Mouse (Mus musculus): ENCODE data around the gene Pop5. TPM values are rescaled to one million over a fixed set of nuclear protein-coding genes. Genes with fewer than 3 reads are reported as not detected.

Pop5 gene
- polyA plus RNA-seq, 1 experiment from 2014 or later, result 104 TPM

DNA sequence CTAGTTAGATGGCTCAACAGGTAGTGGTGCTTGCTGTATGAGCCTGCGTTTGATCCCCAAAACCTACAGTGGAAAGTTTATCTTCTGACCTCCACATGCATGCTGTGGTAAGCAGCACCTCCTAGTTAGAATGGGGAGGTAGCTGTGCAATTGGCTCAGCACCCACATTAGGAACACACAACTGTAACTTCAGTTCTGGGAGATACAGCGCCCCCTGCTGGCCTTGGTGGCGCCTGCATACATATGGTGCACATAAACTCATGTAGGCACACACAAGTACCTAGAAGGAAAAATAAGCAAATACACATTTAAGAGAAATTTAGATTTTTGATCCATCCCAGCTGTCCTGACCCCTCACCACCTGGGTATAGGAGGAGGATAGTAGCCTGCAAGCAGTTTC is 13.2 kb upstream of the Pop5 start:
- Histone ChIP-seq H3K9me3 (0 out of 2 replicates have a peak, but pooled peaks cover 5% of the 10 kb centered on the region), H3K27ac (no peak overlapping the region), H3K36me3 (no peaks in the 10 kb centered on the region), H3K4me1 (replicated peaks) (peaks cover 25% of the 10 kb centered on the region), H3K27me3 (ENCODE audit: insufficient read depth, poor library complexity, severe bottlenecking) (peaks cover 20% of the 10 kb centered on the region; the same call in 1 of the 2 replicates), H3K4me3 (no peak overlapping the region)
- no peak for DNase-seq (ENCODE audit: low spot score)
- WGBS, result 70% methylated on average over 3 of the region's 3 CpGs

DNA sequence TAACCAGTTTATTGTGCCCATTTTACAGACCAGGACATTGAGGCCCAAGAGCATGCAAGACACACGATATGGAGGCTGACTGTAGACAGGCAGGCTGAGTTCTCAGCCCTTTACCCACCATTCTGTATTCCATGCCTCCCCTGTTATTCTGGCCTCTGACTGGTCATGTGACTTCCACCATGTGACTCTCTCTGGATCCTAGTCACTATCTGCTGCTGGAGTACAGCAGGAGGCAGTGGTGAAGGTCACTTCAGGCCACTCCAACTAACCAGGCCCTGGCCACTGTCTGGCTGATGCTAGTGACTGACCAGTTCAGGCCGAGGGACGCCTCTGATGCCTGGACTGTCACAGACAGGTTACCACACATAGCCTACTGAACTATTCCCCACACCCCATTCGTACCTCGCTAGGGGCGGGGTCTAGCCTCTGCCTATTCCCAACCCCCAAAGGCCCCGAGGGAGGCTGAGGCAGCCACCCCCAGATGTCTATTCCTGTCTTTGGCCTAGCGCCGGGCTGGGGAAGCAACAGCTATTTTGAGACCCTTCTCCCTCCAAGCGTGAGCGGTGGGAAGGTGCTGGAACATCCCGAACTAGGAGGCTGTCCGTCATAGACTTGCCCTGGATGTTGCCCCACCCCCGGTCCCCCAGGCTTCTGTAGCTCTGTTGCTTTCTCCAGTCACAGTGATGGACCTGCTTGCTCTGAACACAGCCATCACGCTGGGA is 4.6 kb upstream of the Pop5 start:
- Histone ChIP-seq H3K4me3 (no peak overlapping the region), H3K27me3 (ENCODE audit: insufficient read depth, poor library complexity, severe bottlenecking) (peaks cover 62% of the 10 kb centered on the region), H3K9me3 (no peaks in the 10 kb centered on the region), H3K27ac (no peak overlapping the region), H3K4me1 (replicated peaks) (peaks cover 23% of the 10 kb centered on the region), H3K36me3 (no peaks in the 10 kb centered on the region)
- WGBS, result 51% methylated on average over 15 of the region's 15 CpGs
- no peak for DNase-seq (ENCODE audit: low spot score)

- Histone ChIP-seq H3K9me3 (no peaks in the 10 kb centered on the region), H3K36me3 (no peaks in the 10 kb centered on the region), H3K27me3 (ENCODE audit: insufficient read depth, poor library complexity, severe bottlenecking) (peaks cover 64% of the 10 kb centered on the region), H3K4me3 (no peak overlapping the region), H3K4me1 (replicated peaks) (peaks cover 23% of the 10 kb centered on the region), H3K27ac (no peak overlapping the region)
- 46% methylated on average over 16 of the region's 16 CpGs for WGBS
- no peak for DNase-seq (ENCODE audit: low spot score)
These were observed 4.0 kb upstream of the Pop5 start for GRCm38 (mm10) chr5:115231552-115232120.

DNA sequence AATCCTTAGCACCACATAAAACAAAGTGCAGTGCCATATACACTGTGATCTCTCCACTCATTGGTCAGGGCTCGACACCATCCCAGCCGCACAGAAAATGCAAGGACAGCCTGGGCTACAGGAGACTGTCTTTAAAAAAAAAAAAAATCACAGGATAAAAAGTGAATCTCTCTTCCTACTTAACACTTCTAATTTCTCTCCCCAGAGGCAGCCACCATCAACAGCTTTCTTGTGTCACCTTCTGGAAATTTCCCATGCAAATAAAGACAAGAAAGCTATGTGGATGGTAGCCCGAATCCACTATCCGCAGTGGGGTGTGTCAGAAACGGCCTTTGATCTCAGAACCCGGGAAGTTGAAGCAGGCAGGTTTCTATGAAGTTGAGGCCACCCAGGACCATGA is 3.1 kb upstream of the Pop5 start:
- 77% methylated on average over 6 of the region's 6 CpGs for WGBS
- Histone ChIP-seq H3K36me3 (no peaks in the 10 kb centered on the region), H3K27ac (no peak overlapping the region), H3K27me3 (ENCODE audit: insufficient read depth, poor library complexity, severe bottlenecking) (peaks cover 68% of the 10 kb centered on the region), H3K4me3 (no peak overlapping the region), H3K4me1 (replicated peaks) (peaks cover 26% of the 10 kb centered on the region), H3K9me3 (no peaks in the 10 kb centered on the region)
- DNase-seq (ENCODE audit: low spot score), result no peak

- H3K27me3 ChIP-seq (ENCODE audit: insufficient read depth, poor library complexity, severe bottlenecking), result peaks cover 68% of the 10 kb centered on the region
- WGBS, result 92% methylated on average over 14 of the region's 14 CpGs
- no peak for DNase-seq (ENCODE audit: low spot score)
- no peak overlapping the region for H3K27ac ChIP-seq
- H3K9me3 ChIP-seq, result no peaks in the 10 kb centered on the region
- no peaks in the 10 kb centered on the region for H3K36me3 ChIP-seq
- H3K4me3 ChIP-seq, result no peak overlapping the region
- H3K4me1 ChIP-seq (replicated peaks), result peaks cover 32% of the 10 kb centered on the region
These were observed 2.4 kb upstream of the Pop5 start for GRCm38 (mm10) chr5:115233031-115233780.

DNA sequence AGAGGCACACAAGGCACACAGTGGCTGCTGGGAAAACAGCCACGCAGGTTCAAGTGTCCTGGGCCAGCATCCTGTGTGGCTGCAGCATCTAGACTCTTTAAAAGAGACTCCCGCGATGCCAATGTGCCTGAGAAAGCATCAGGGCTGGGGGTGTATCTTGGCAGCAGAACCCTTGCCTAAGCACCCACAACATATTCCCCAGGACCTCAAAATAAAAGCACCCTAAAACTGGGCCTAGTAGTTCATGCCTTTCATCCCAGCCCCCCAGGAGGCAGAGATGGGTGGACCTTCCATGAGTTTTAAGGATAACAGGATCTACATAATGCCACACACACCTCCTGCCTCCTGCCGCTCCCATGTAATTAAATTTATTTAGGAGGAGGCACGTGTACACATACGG is 1.1 kb upstream of the Pop5 start:
- Histone ChIP-seq H3K27me3 (ENCODE audit: insufficient read depth, poor library complexity, severe bottlenecking) (peaks cover 69% of the 10 kb centered on the region), H3K4me1 (replicated peaks) (peaks cover 44% of the 10 kb centered on the region), H3K9me3 (no peaks in the 10 kb centered on the region), H3K27ac (no peak overlapping the region), H3K36me3 (no peaks in the 10 kb centered on the region; the same call in 1 of the 2 replicates), H3K4me3 (no peak overlapping the region)
- DNase-seq (ENCODE audit: low spot score), result no peak
- 48% methylated on average over 6 of the region's 6 CpGs for WGBS

- Histone ChIP-seq H3K4me3 (peak overlapping the region; percentile 60), H3K27ac (peak overlapping the region; percentile 69), H3K4me1 (replicated peaks) (peaks cover 44% of the 10 kb centered on the region), H3K9me3 (no peaks in the 10 kb centered on the region), H3K36me3 (peaks cover 8% of the 10 kb centered on the region), H3K27me3 (ENCODE audit: insufficient read depth, poor library complexity, severe bottlenecking) (peaks cover 77% of the 10 kb centered on the region)
- peak; percentile 42 for DNase-seq (ENCODE audit: low spot score)
- under 1% methylated on average over 45 of the region's 45 CpGs for WGBS
These were observed 289 bp upstream of the Pop5 start for GRCm38 (mm10) chr5:115235323-115235771.

DNA sequence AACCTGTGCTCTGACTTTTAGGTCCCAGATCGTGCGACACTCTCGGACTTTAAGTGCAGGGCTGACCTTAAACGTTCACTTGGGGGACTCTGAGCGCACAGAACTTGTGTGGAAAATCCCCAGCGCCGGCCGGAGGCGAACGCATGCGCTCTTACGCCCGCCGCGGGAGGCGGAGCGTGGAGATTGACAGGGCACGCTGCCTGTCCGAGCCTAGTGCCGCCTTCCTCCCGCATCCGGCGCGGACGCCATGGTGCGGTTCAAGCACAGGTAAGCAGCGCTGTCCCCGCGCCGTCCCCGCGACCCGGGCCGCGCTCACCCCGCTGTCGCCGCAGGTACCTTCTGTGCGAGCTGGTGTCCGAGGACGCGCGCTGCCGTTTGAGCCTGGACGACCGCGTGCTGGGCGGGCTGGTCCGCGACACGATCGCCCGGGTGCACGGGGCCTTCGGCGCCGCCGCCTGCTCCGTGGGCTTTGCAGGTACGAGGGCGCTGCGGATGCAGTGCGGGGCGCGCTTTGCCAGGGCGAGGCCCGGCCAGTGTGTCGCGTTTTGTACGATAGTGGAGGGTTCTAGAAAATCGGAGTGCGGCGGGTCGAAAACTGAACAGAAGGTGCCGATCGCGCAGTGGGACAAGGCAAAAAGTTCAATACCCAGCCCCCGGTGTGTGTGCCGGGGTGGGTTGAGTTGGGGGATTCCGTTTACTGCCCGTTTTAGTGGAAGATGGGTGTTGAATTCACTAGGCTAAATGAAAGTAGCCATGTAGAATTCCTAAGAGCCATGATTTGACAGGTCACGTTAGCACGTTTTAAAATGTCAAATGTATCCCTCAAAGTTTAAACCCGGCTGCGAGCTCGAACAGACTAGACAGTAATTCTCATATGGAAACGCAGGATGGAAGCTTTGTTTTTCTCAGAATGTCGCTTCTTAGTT is 2.4 kb downstream of the Pop5 start:
- peak overlapping the region; percentile 82 for H3K27ac ChIP-seq
- peaks cover 57% of the 10 kb centered on the region for H3K27me3 ChIP-seq (ENCODE audit: insufficient read depth, poor library complexity, severe bottlenecking)
- H3K9me3 ChIP-seq, result no peaks in the 10 kb centered on the region
- H3K4me1 ChIP-seq (replicated peaks), result peaks cover 31% of the 10 kb centered on the region
- H3K4me3 ChIP-seq, result peak overlapping the region; percentile 81
- H3K36me3 ChIP-seq, result peaks cover 35% of the 10 kb centered on the region
- under 1% methylated on average over 88 of the region's 88 CpGs for WGBS
- peak; percentile 90 for DNase-seq (ENCODE audit: low spot score)

- no peak for DNase-seq (ENCODE audit: low spot score)
- 8% methylated on average over 11 of the region's 11 CpGs for WGBS
- H3K4me3 ChIP-seq, result peak overlapping the region; percentile 81
These were observed 3.1 kb downstream of the Pop5 start for GRCm38 (mm10) chr5:115238729-115239195.

GRCm38 (mm10) chr5:115240191-115240590 is 4.6 kb downstream of the Pop5 start:
- no peaks in the 10 kb centered on the region for H3K9me3 ChIP-seq
- no peak overlapping the region for H3K4me3 ChIP-seq
- peaks cover 57% of the 10 kb centered on the region for H3K36me3 ChIP-seq
- no peak overlapping the region for H3K27ac ChIP-seq
- H3K27me3 ChIP-seq (ENCODE audit: insufficient read depth, poor library complexity, severe bottlenecking), result peaks cover 36% of the 10 kb centered on the region
- no peak for DNase-seq (ENCODE audit: low spot score)
- WGBS, result 86% methylated on average over 11 of the region's 11 CpGs
- peaks cover 27% of the 10 kb centered on the region for H3K4me1 ChIP-seq (replicated peaks)

More at GRCm38 (mm10) chr5:115238729-115239195, 3.1 kb downstream of the Pop5 start:
- H3K27ac ChIP-seq, result no peak overlapping the region
- H3K36me3 ChIP-seq, result peaks cover 42% of the 10 kb centered on the region
- H3K9me3 ChIP-seq, result no peaks in the 10 kb centered on the region
- H3K4me1 ChIP-seq (replicated peaks), result peaks cover 31% of the 10 kb centered on the region
- peaks cover 50% of the 10 kb centered on the region for H3K27me3 ChIP-seq (ENCODE audit: insufficient read depth, poor library complexity, severe bottlenecking)

- peaks cover 78% of the 10 kb centered on the region for H3K36me3 ChIP-seq
These were observed 19.8 kb downstream of the Pop5 start for GRCm38 (mm10) chr5:115255472-115255871.

GRCm38 (mm10) chr5:115256909-115257546 is 21.4 kb downstream of the Pop5 start:
- H3K4me3 ChIP-seq, result no peak overlapping the region
- 90% methylated on average over 10 of the region's 10 CpGs for WGBS
- H3K27ac ChIP-seq, result no peak overlapping the region
- H3K27me3 ChIP-seq (ENCODE audit: insufficient read depth, poor library complexity, severe bottlenecking), result no peaks in the 10 kb centered on the region
- no peak for DNase-seq (ENCODE audit: low spot score)
- H3K9me3 ChIP-seq, result no peaks in the 10 kb centered on the region
- H3K4me1 ChIP-seq (replicated peaks), result no peaks in the 10 kb centered on the region
- peaks cover 75% of the 10 kb centered on the region for H3K36me3 ChIP-seq

More at GRCm38 (mm10) chr5:115255472-115255871, 19.8 kb downstream of the Pop5 start:
- no peak overlapping the region for H3K4me3 ChIP-seq
- no peaks in the 10 kb centered on the region for H3K4me1 ChIP-seq (replicated peaks)
- no peaks in the 10 kb centered on the region for H3K9me3 ChIP-seq
- whole genome bisulfite sequencing, result 75% methylated on average over 1 of the region's 1 CpGs
- H3K27me3 ChIP-seq (ENCODE audit: insufficient read depth, poor library complexity, severe bottlenecking), result no peaks in the 10 kb centered on the region
- no peak for DNase-seq (ENCODE audit: low spot score)
- H3K27ac ChIP-seq, result no peak overlapping the region

All from hindbrain, embryonic 10.5 days (tissue).